Mouse (Mus musculus): ENCODE measurements around the gene Slc39a11.

DNA sequence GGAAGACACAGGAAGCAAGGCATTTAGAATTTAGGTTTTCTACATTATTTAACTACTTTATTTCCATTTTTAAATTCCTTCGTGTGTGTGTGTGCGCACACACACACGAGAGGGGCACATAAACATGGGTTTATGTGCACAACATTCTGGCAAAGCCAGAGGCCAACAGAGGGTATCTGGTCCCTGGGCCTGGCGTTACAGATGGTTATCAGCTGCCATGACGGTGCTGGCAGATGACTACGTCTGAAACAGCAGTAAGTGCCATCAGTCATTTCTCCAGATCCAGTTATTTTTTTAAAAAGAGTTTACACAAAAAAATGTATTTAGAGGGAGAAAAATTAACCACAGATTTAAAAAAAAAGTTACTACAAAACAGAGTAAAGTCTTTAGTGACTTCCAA, 16.3 kb upstream of the Slc39a11 start:
- no peak for TF ChIP-seq CTCF (IDR thresholded peaks at IDR 0.05; ENCODE audit: insufficient read depth, low read length)
- no peak for TF ChIP-seq POLR2A (IDR thresholded peaks at IDR 0.05; ENCODE audit: borderline replicate concordance, extremely low read depth, low read depth, low read length)
